Mouse (Mus musculus) left cerebral cortex, postnatal 25 days (tissue): ENCODE measurements around the gene Stom. TPM values are rescaled to one million over a fixed set of nuclear protein-coding genes. Genes with fewer than 3 reads are reported as not detected.

ENCODE experiments used
- DNase-seq, 2 experiments: peaks; one replicate each; pipeline ENCODE4 v3.0.0; 2022; ENCODE audit warnings: low spot score in 2 of 2, mixed read lengths in 1 of 2
- intact Hi-C: fragments of 180-260 bp; cut with DNase I; formaldehyde crosslinking; loops from one replicate; pipeline ENCODE4 v1.15.1; 2025
- total RNA-seq, 2 experiments: library from RNA; stranded (reverse); gene quantifications; 2 replicates each; pipeline ENCODE4 v1.2.3; 2021

The Stom gene
- total RNA-seq, 2 experiments from 2014 or later = 8.3 to 9.1 TPM

GRCm38 (mm10) chr2:35325930-35326329 is 10.8 kb downstream of the Stom start:
- intact Hi-C loops = no loop called here
- DNase-seq = no peak

- intact Hi-C loops = no loop called here
- DNase-seq = peak; percentile 8 to 14
Measured at GRCm38 (mm10) chr2:35322404-35323164, 14.2 kb downstream of the Stom start.

- intact Hi-C loops = no loop called here
- DNase-seq = no peak
Measured at GRCm38 (mm10) chr2:35320399-35320798, 16.4 kb downstream of the Stom start.

- DNase-seq = no peak
- intact Hi-C loops = no loop called here
Measured at GRCm38 (mm10) chr2:35318405-35318804, 18.4 kb downstream of the Stom start.

GRCm38 (mm10) chr2:35317604-35318003 is 19.2 kb downstream of the Stom start:
- intact Hi-C loops = no loop called here
- no peak for DNase-seq

GRCm38 (mm10) chr2:35314300-35314699 is 22.5 kb downstream of the Stom start:
- no peak for DNase-seq
- intact Hi-C loops = no loop called here

GRCm38 (mm10) chr2:35309906-35310493 is 26.8 kb downstream of the Stom start:
- no peak for DNase-seq
- intact Hi-C loops = no loop called here

- no peak for DNase-seq
- intact Hi-C loops = no loop called here
Measured at GRCm38 (mm10) chr2:35308166-35308565, 28.6 kb downstream of the Stom start.

- DNase-seq = no peak
- intact Hi-C loops = no loop called here
Measured at GRCm38 (mm10) chr2:35302049-35302885, 34.5 kb downstream of the Stom start.

- DNase-seq = no peak
- intact Hi-C loops = loop anchor here (5.0 kb wide), 1 partner anchor 208 kb away; no protein-coding TSS in a partner anchor
Measured at GRCm38 (mm10) chr2:35299437-35299836, 37.3 kb downstream of the Stom start.

GRCm38 (mm10) chr2:35297703-35298332 is 39.0 kb downstream of the Stom start:
- DNase-seq = peak; percentile 72 to 83
- intact Hi-C loops = loop anchor here (1.0 to 5.0 kb wide), 3 partner anchors 51 to 209 kb away; partner anchors contain the start of gene 4930402F06Rik

- intact Hi-C loops = no loop called here
- no peak for DNase-seq
Measured at GRCm38 (mm10) chr2:35293291-35293690, 43.5 kb downstream of the Stom start.

- no peak for DNase-seq
- intact Hi-C loops = no loop called here
Measured at GRCm38 (mm10) chr2:35292700-35293099, 44.1 kb downstream of the Stom start.

- DNase-seq = no peak
- intact Hi-C loops = no loop called here
Measured at GRCm38 (mm10) chr2:35291856-35292255, 44.9 kb downstream of the Stom start.

GRCm38 (mm10) chr2:35288758-35289635 is 47.8 kb downstream of the Stom start:
- DNase-seq = peak; percentile 81
- intact Hi-C loops = no loop called here

- intact Hi-C loops = no loop called here
Measured at GRCm38 (mm10) chr2:35287017-35287620, 49.7 kb downstream of the Stom start.

GRCm38 (mm10) chr2:35285209-35285608 is 51.6 kb downstream of the Stom start:
- intact Hi-C loops = no loop called here
- DNase-seq = no peak

More at GRCm38 (mm10) chr2:35287017-35287620, 49.7 kb downstream of the Stom start:
- DNase-seq = no peak

GRCm38 (mm10) chr2:35283997-35284396 is 52.8 kb downstream of the Stom start:
- intact Hi-C loops = no loop called here
- no peak for DNase-seq
